Mouse (Mus musculus) liver, postnatal 0 days (tissue): Measurements from ENCODE around the gene Spsb4.

Experiments
- CTCF ChIP-seq: sonication (generic); IDR thresholded peaks from 2 replicates; pipeline ENCODE4 v1.5.1; 2016; ENCODE audit warnings: antibody characterized with exemption, low read depth
- EP300 ChIP-seq: IDR thresholded peaks from 2 replicates; pipeline ENCODE4 v1.6.1; 2016; ENCODE audit warnings: antibody characterized with exemption, low read depth, mild to moderate bottlenecking

- TF ChIP-seq CTCF, result no peak
- TF ChIP-seq EP300, result no peak
These were observed 119.6 kb downstream of the Spsb4 start for GRCm38 (mm10) chr9:96899004-96899403.
